Mouse (Mus musculus) megakaryocyte, embryonic 14.5 days (primary cell): Measurements from ENCODE around the gene Tmem50b.

Experiments used
- FLI1 ChIP-seq: IDR thresholded peaks from 2 replicates; pipeline ENCODE4 v1.6.1; 2012; ENCODE audit warnings: low read length, inconsistent platforms, mixed read lengths
- GATA1 ChIP-seq: IDR thresholded peaks from 3 replicates; pipeline ENCODE4 v1.6.1; 2012; ENCODE audit warnings: mixed read lengths, low read length, inconsistent platforms, borderline replicate concordance

GRCm38 (mm10) chr16:91612525-91612924, 14.9 kb upstream of the Tmem50b start:
- no peak for TF ChIP-seq FLI1
- no peak for TF ChIP-seq GATA1
